Mouse (Mus musculus) neutrophil, adult 59 days (primary cell): ENCODE data around the gene Snx1. TPM values are rescaled to one million over a fixed set of nuclear protein-coding genes. Genes with fewer than 3 reads are reported as not detected.

Source experiments
- total RNA-seq, 2 experiments: library from RNA; stranded (reverse); gene quantifications; 1 replicate in 1 of 2; 2 replicates in 1 of 2; pipeline ENCODE4 v1.2.4; 2023

The Snx1 gene
- total RNA-seq = 10 to 100 TPM; 75.3 to 88.6 TPM

GRCm38 (mm10) chr9:66126456-66127192 is at the start of gene Snx1, which contains the start of gene Ciao2a:
TSS of gene Snx1 (minus strand) at chr9:66126587.
TSS of gene Ciao2a (plus strand) at chr9:66126611.

GRCm38 (mm10) chr9:66157958-66158830 is 31.8 kb upstream of the Snx1 start, which contains the start of gene Dapk2:
TSS of gene Dapk2 (plus strand) at chr9:66158223.

GRCm38 (mm10) chr9:66069583-66069982 is 56.8 kb downstream of the Snx1 start, which contains the start of gene Snx22:
TSS of gene Snx22 (minus strand) at chr9:66069719.

GRCm38 (mm10) chr9:66059583-66060307 is 66.6 kb downstream of the Snx1 start, which contains the start of gene Ppib:
TSS of gene Ppib (plus strand) at chr9:66060222.

Other genes with a start within 250 kb of the Snx1 start
- gene Pclaf, start 236.3 kb downstream of the Snx1 start, total RNA-seq = 10 to 100 TPM; 77.4 to 90.4 TPM
- 10 to 100 TPM; 26.9 to 28.4 TPM for gene Trip4, start 217.8 kb downstream of the Snx1 start, total RNA-seq
- 10 to 100 TPM; 40.7 to 46.4 TPM for gene Csnk1g1, start 217.7 kb downstream of the Snx1 start, total RNA-seq
- gene Ppib, start 66.4 kb downstream of the Snx1 start, total RNA-seq = 100 to 1,000 TPM; 182 to 215 TPM
- under 1 TPM; 0.37 to 0.91 TPM for gene Snx22, start 56.9 kb downstream of the Snx1 start, total RNA-seq
- gene Ciao2a, start within 50 bp of the Snx1 start, total RNA-seq = 10 to 100 TPM; 65.5 to 84.9 TPM
- gene Dapk2, start 31.6 kb upstream of the Snx1 start, total RNA-seq = 10 to 100 TPM; 14.1 to 18.4 TPM
- 10 to 100 TPM; 73.3 to 82.9 TPM for gene Herc1, start 223.9 kb upstream of the Snx1 start, total RNA-seq